Mouse (Mus musculus) heart, embryonic 10.5 days (tissue): ENCODE measurements at regions not wholly inside any gene's neighbourhood (a gene's known extent, or its start where the extent isn't known, plus 50 kb on each side); places are given as distances from the start of the nearest gene placed in this dataset.
"Not testable (repeated sequence)": the region's sequence is repeated elsewhere in the genome, so short reads cannot be mapped to it uniquely, and the experiment has no call there.

Experiments
- DNase-seq: peaks from one replicate; pipeline ENCODE4 v3.0.0-alpha.2; 2017; ENCODE audit warnings: low spot score
- H3K27ac ChIP-seq: fragments of 300-500 bp; sonication (generic); 2 replicates; pipeline ENCODE4 v1.5.1; 2016; ENCODE audit warnings: mild to moderate bottlenecking
- H3K27me3 ChIP-seq: fragments of 300-500 bp; sonication (generic); 2 replicates; pipeline ENCODE4 v1.6.1; 2016; ENCODE audit warnings: mild to moderate bottlenecking; ENCODE audit not compliant: poor library complexity, insufficient read depth, severe bottlenecking
- H3K36me3 ChIP-seq: fragments of 300-500 bp; sonication (generic); 2 replicates; pipeline ENCODE4 v1.6.1; 2016; ENCODE audit warnings: mild to moderate bottlenecking, moderate library complexity
- H3K4me1 ChIP-seq: fragments of 300-500 bp; sonication (generic); 2 replicates; pipeline ENCODE4 v1.6.1; 2016; ENCODE audit warnings: mild to moderate bottlenecking
- H3K4me3 ChIP-seq: fragments of 300-500 bp; sonication (generic); 2 replicates; pipeline ENCODE4 v1.5.1; 2016; ENCODE audit warnings: mild to moderate bottlenecking, moderate library complexity
- H3K9me3 ChIP-seq: fragments of 300-500 bp; sonication (generic); 2 replicates; pipeline ENCODE4 v1.6.1; 2016; ENCODE audit warnings: mild to moderate bottlenecking, moderate library complexity
- WGBS: fragments of 180-500 bp; shearing (Covaris S2); methylation state at CpG from one replicate; pipeline ENCODE4 v1.1.7; 2016; 5-methylcytosine and 5-hydroxymethylcytosine counted together

- Histone ChIP-seq H3K4me3 (no peak overlapping the region), H3K36me3 (no peaks in the 10 kb centered on the region), H3K9me3 (no peaks in the 10 kb centered on the region), H3K4me1 (no peaks in the 10 kb centered on the region), H3K27ac (no peak overlapping the region), H3K27me3 (no peaks in the 10 kb centered on the region)
- no peak for DNase-seq
- 67% methylated on average over 1 of the region's 1 CpGs for WGBS
Measured at GRCm38 (mm10) chr5:78075203-78075602, 667.4 kb upstream of the Igfbp7 start.

- Histone ChIP-seq H3K9me3 (no peaks in the 10 kb centered on the region), H3K27me3 (no peaks in the 10 kb centered on the region), H3K4me3 (no peak overlapping the region), H3K4me1 (no peaks in the 10 kb centered on the region), H3K27ac (no peak overlapping the region), H3K36me3 (no peaks in the 10 kb centered on the region)
- 75% methylated on average over 4 of the region's 4 CpGs for WGBS
- DNase-seq: no peak
Measured at GRCm38 (mm10) chr5:78032554-78033250, 624.9 kb upstream of the Igfbp7 start.

- no peak overlapping the region for H3K4me3 ChIP-seq
- H3K27ac ChIP-seq: no peak overlapping the region
Measured at GRCm38 (mm10) chr5:78017523-78017922, 609.7 kb upstream of the Igfbp7 start.

GRCm38 (mm10) chr5:77986449-77987047 lies 578.7 kb upstream of the Igfbp7 start:
- Histone ChIP-seq H3K9me3 (no peaks in the 10 kb centered on the region), H3K27ac (no peak overlapping the region), H3K4me1 (no peaks in the 10 kb centered on the region), H3K36me3 (no peaks in the 10 kb centered on the region), H3K27me3 (no peaks in the 10 kb centered on the region), H3K4me3 (no peak overlapping the region)
- WGBS: 79% methylated on average over 10 of the region's 10 CpGs
- no peak for DNase-seq

More at GRCm38 (mm10) chr5:78017523-78017922, 609.7 kb upstream of the Igfbp7 start:
- no peaks in the 10 kb centered on the region for H3K27me3 ChIP-seq
- no peaks in the 10 kb centered on the region for H3K36me3 ChIP-seq
- WGBS: 76% methylated on average over 4 of the region's 4 CpGs
- no peaks in the 10 kb centered on the region for H3K9me3 ChIP-seq
- no peaks in the 10 kb centered on the region for H3K4me1 ChIP-seq
- DNase-seq: no peak

GRCm38 (mm10) chr5:77985269-77985668 lies 577.4 kb upstream of the Igfbp7 start:
- H3K4me3 ChIP-seq: no peak overlapping the region
- H3K36me3 ChIP-seq: no peaks in the 10 kb centered on the region
- DNase-seq: no peak
- no peak overlapping the region for H3K27ac ChIP-seq
- no peaks in the 10 kb centered on the region for H3K4me1 ChIP-seq
- WGBS: 74% methylated on average over 1 of the region's 1 CpGs
- no peaks in the 10 kb centered on the region for H3K27me3 ChIP-seq
- no peaks in the 10 kb centered on the region for H3K9me3 ChIP-seq

- not testable (repeated sequence) for H3K36me3 ChIP-seq, H3K4me1 ChIP-seq, DNase-seq, H3K27ac ChIP-seq, H3K4me3 ChIP-seq, H3K27me3 ChIP-seq, H3K9me3 ChIP-seq
- 88% methylated on average over 4 of the region's 4 CpGs for WGBS
Measured at GRCm38 (mm10) chr5:77940021-77940420, 532.2 kb upstream of the Igfbp7 start.

GRCm38 (mm10) chr5:77931874-77932273 lies 524.0 kb upstream of the Igfbp7 start:
- Histone ChIP-seq H3K9me3 (no peaks in the 10 kb centered on the region), H3K36me3 (no peaks in the 10 kb centered on the region), H3K27ac (no peak overlapping the region), H3K27me3 (no peaks in the 10 kb centered on the region), H3K4me1 (no peaks in the 10 kb centered on the region), H3K4me3 (no peak overlapping the region)
- DNase-seq: no peak
- 77% methylated on average over 2 of the region's 2 CpGs for WGBS

- H3K4me1 ChIP-seq: no peaks in the 10 kb centered on the region
- H3K27me3 ChIP-seq: no peaks in the 10 kb centered on the region
- DNase-seq: no peak
- no peaks in the 10 kb centered on the region; the same call in 1 of the 2 replicates for H3K9me3 ChIP-seq
- H3K4me3 ChIP-seq: no peak overlapping the region
- WGBS: 59% methylated on average over 2 of the region's 2 CpGs
- H3K27ac ChIP-seq: no peak overlapping the region
- H3K36me3 ChIP-seq: no peaks in the 10 kb centered on the region
Measured at GRCm38 (mm10) chr5:77921186-77921585, 513.3 kb upstream of the Igfbp7 start.

- H3K4me1 ChIP-seq: no peaks in the 10 kb centered on the region
- no peak overlapping the region for H3K4me3 ChIP-seq
- no peaks in the 10 kb centered on the region; the same call in 1 of the 2 replicates for H3K9me3 ChIP-seq
- DNase-seq: no peak
- H3K36me3 ChIP-seq: no peaks in the 10 kb centered on the region
- WGBS: 63% methylated on average over 7 of the region's 7 CpGs
- H3K27me3 ChIP-seq: no peaks in the 10 kb centered on the region
- H3K27ac ChIP-seq: no peak overlapping the region
Measured at GRCm38 (mm10) chr5:77917086-77917676, 509.3 kb upstream of the Igfbp7 start.

- DNase-seq: no peak
- Histone ChIP-seq H3K27ac (no peak overlapping the region), H3K4me1 (no peaks in the 10 kb centered on the region), H3K4me3 (no peak overlapping the region), H3K9me3 (no peaks in the 10 kb centered on the region; the same call in 1 of the 2 replicates), H3K36me3 (no peaks in the 10 kb centered on the region), H3K27me3 (no peaks in the 10 kb centered on the region)
- WGBS: 55% methylated on average over 2 of the region's 2 CpGs
Measured at GRCm38 (mm10) chr5:77916375-77916774, 508.5 kb upstream of the Igfbp7 start.

GRCm38 (mm10) chr5:77909218-77909617 lies 501.4 kb upstream of the Igfbp7 start:
- 43% methylated on average over 6 of the region's 6 CpGs for WGBS
- Histone ChIP-seq H3K4me3 (no peak overlapping the region), H3K4me1 (no peaks in the 10 kb centered on the region), H3K36me3 (no peaks in the 10 kb centered on the region), H3K9me3 (no peaks in the 10 kb centered on the region), H3K27ac (no peak overlapping the region), H3K27me3 (no peaks in the 10 kb centered on the region)
- DNase-seq: no peak

GRCm38 (mm10) chr5:77892024-77892423 lies 484.2 kb upstream of the Igfbp7 start:
- not testable (repeated sequence) for H3K4me1 ChIP-seq, H3K9me3 ChIP-seq, H3K27me3 ChIP-seq, DNase-seq, H3K4me3 ChIP-seq, H3K27ac ChIP-seq, H3K36me3 ChIP-seq
- 77% methylated on average over 2 of the region's 2 CpGs for WGBS

GRCm38 (mm10) chr5:77888534-77888933 lies 480.7 kb upstream of the Igfbp7 start:
- no peak overlapping the region for H3K4me3 ChIP-seq
- H3K4me1 ChIP-seq: no peaks in the 10 kb centered on the region
- 85% methylated on average over 9 of the region's 9 CpGs for whole genome bisulfite sequencing
- H3K36me3 ChIP-seq: no peaks in the 10 kb centered on the region
- H3K9me3 ChIP-seq: no peaks in the 10 kb centered on the region
- no peak overlapping the region for H3K27ac ChIP-seq
- DNase-seq: no peak
- H3K27me3 ChIP-seq: no peaks in the 10 kb centered on the region
